Mouse (Mus musculus) subcutaneous adipose tissue, adult 2 months (tissue): Measurements from ENCODE around the gene Me3. TPM values are rescaled to one million over a fixed set of nuclear protein-coding genes. Genes with fewer than 3 reads are reported as not detected.

ENCODE experiments used
- polyA plus RNA-seq: library from polyadenylated mRNA; depleted of rRNA; stranded (reverse); fragments of >200 nt; gene quantifications from 2 replicates; pipeline ENCODE4 v1.2.3, GENCODE M21; 2012; ENCODE audit warnings: low replicate concordance; rRNA removed

Me3 gene
- 4.0 and 16.5 TPM in 2 replicates for polyA plus RNA-seq

GRCm38 (mm10) chr7:89632342-89633251, at the start of gene Me3:
TSS of gene Me3 (plus strand) at chr7:89632392.

GRCm38 (mm10) chr7:89903442-89904343, 271.5 kb downstream of the Me3 start, which contains the start of gene Ccdc81:
TSS of gene Ccdc81 (minus strand) at chr7:89903629.

Other genes with a start within 250 kb of the Me3 start
- gene Tmem135, start 228.2 kb upstream of the Me3 start, polyA plus RNA-seq: 93.4 and 257 TPM in 2 replicates
- 31.7 and 145 TPM in 2 replicates for gene Fzd4, start 228.0 kb upstream of the Me3 start, polyA plus RNA-seq
- 239 and 548 TPM in 2 replicates for gene Prss23, start 105.2 kb upstream of the Me3 start, polyA plus RNA-seq